Mouse (Mus musculus) MEL (cell line): ENCODE results near the gene Adcy7. TPM values are rescaled to one million over a fixed set of nuclear protein-coding genes. Genes with fewer than 3 reads are reported as not detected.

Experiments
- DNase-seq: peaks from one replicate; pipeline ENCODE4 v3.0.0; 2011; ENCODE audit warnings: low read depth, low spot score
- H3K27ac ChIP-seq: 2 replicates; pipeline ENCODE4 v1.5.1; 2012; ENCODE audit warnings: low read depth, mild to moderate bottlenecking, control low read depth, low read length, moderate library complexity; ENCODE audit not compliant: control insufficient read depth
- H3K27me3 ChIP-seq, 2 experiments: fragments of 150-350 bp in 1 of 2; sonication (generic) in 1 of 2; 2 replicates each; pipeline ENCODE4 v1.6.1; 2012; ENCODE audit warnings: low read length in 2 of 2, mild to moderate bottlenecking in 2 of 2, improper control_type of control experiment in 1 of 2, moderate library complexity in 1 of 2; ENCODE audit not compliant: insufficient read depth in 2 of 2, control insufficient read depth in 1 of 2
- H3K36me3 ChIP-seq, 2 experiments: 2 replicates each; pipeline ENCODE4 v1.6.1; 2012 to 2014; ENCODE audit warnings: low read length in 2 of 2, improper control_type of control experiment in 1 of 2, inconsistent platforms in 1 of 2, mild to moderate bottlenecking in 1 of 2; ENCODE audit not compliant: insufficient read depth in 2 of 2, control insufficient read depth in 1 of 2
- H3K4me1 ChIP-seq, 2 experiments: fragments of 150-350 bp in 1 of 2; sonication (generic) in 1 of 2; 2 replicates each; pipeline ENCODE4 v1.6.1; 2012; ENCODE audit warnings: low read length in 2 of 2, improper control_type of control experiment in 1 of 2, mild to moderate bottlenecking in 1 of 2; ENCODE audit not compliant: insufficient read depth in 2 of 2, control insufficient read depth in 1 of 2
- H3K4me3 ChIP-seq, 2 experiments: fragments of 150-350 bp in 1 of 2; sonication (generic) in 1 of 2; 2 replicates each; pipeline ENCODE4 v1.5.1; 2012; ENCODE audit warnings: low read depth in 2 of 2, low read length in 2 of 2, mild to moderate bottlenecking in 2 of 2, moderate library complexity in 2 of 2, control low read depth in 1 of 2, improper control_type of control experiment in 1 of 2; ENCODE audit not compliant: control insufficient read depth in 1 of 2, insufficient read depth in 1 of 2
- H3K79me2 ChIP-seq: 2 replicates; pipeline ENCODE4 v1.6.1; 2012; ENCODE audit warnings: mild to moderate bottlenecking, low read length, moderate library complexity; ENCODE audit not compliant: control insufficient read depth, poor library complexity, insufficient read depth
- H3K9ac ChIP-seq: 2 replicates; pipeline ENCODE4 v1.6.1; 2012; ENCODE audit warnings: low read depth, mild to moderate bottlenecking, control low read depth, low read length, moderate library complexity; ENCODE audit not compliant: control insufficient read depth, poor library complexity, severe bottlenecking
- H3K9me3 ChIP-seq: fragments of 150-350 bp; sonication (generic); replicated peaks from 2 replicates; pipeline ENCODE4 v1.6.1; 2012; ENCODE audit warnings: mild to moderate bottlenecking, low read length, improper control_type of control experiment, moderate library complexity; ENCODE audit not compliant: insufficient read depth
- BHLHE40 ChIP-seq: IDR thresholded peaks from 2 replicates; pipeline ENCODE4 v1.6.1; 2012; ENCODE audit warnings: low read depth, mild to moderate bottlenecking, inconsistent platforms, low read length, improper control_type of control experiment, borderline replicate concordance
- CHD1 ChIP-seq: IDR thresholded peaks from 2 replicates; pipeline ENCODE4 v1.6.1; 2012; ENCODE audit warnings: low read depth, mild to moderate bottlenecking, inconsistent platforms, low read length, improper control_type of control experiment
- E2F4 ChIP-seq: IDR thresholded peaks from 2 replicates; pipeline ENCODE4 v1.6.1; 2011; ENCODE audit warnings: low read depth, low read length, improper control_type of control experiment, borderline replicate concordance
- ELF1 ChIP-seq: IDR thresholded peaks from 2 replicates; pipeline ENCODE4 v1.6.1; 2014; ENCODE audit warnings: low read depth, mild to moderate bottlenecking, inconsistent platforms, low read length, improper control_type of control experiment, moderate library complexity
- ETS1 ChIP-seq: IDR thresholded peaks from 2 replicates; pipeline ENCODE4 v1.6.1; 2012; ENCODE audit warnings: low read depth, mild to moderate bottlenecking, inconsistent platforms, low read length, improper control_type of control experiment, moderate library complexity
- GABPA ChIP-seq: IDR thresholded peaks from 2 replicates; pipeline ENCODE4 v1.6.1; 2012; ENCODE audit warnings: low read depth, mild to moderate bottlenecking, inconsistent platforms, low read length, improper control_type of control experiment, moderate library complexity
- GATA1 ChIP-seq: IDR thresholded peaks from 2 replicates; pipeline ENCODE4 v1.6.1; 2011; ENCODE audit warnings: low read depth, low read length, improper control_type of control experiment
- HCFC1 ChIP-seq: IDR thresholded peaks from 2 replicates; pipeline ENCODE4 v1.6.1; 2012; ENCODE audit warnings: low read depth, mild to moderate bottlenecking, inconsistent platforms, low read length, improper control_type of control experiment, moderate library complexity
- JUND ChIP-seq: IDR thresholded peaks from 2 replicates; pipeline ENCODE4 v1.6.1; 2011; ENCODE audit warnings: low read depth, mild to moderate bottlenecking, improper control_type of control experiment, low read length
- KAT2A ChIP-seq: conservative IDR thresholded peaks from 2 replicates; pipeline ENCODE4 v1.6.1; 2012; ENCODE audit warnings: low read depth, low read length, improper control_type of control experiment, inconsistent platforms
- MAX ChIP-seq: IDR thresholded peaks from 2 replicates; pipeline ENCODE4 v1.6.1; 2011; ENCODE audit warnings: low read length, improper control_type of control experiment
- MAZ ChIP-seq: IDR thresholded peaks from 2 replicates; pipeline ENCODE4 v1.6.1; 2012; ENCODE audit warnings: low read depth, mild to moderate bottlenecking, inconsistent platforms, low read length, improper control_type of control experiment
- MYB ChIP-seq: IDR thresholded peaks from 2 replicates; pipeline ENCODE4 v1.6.1; 2011; ENCODE audit warnings: mild to moderate bottlenecking, low read depth, low read length, improper control_type of control experiment
- POLR2AphosphoS2 ChIP-seq: IDR thresholded peaks from 2 replicates; pipeline ENCODE4 v1.6.1; 2011; ENCODE audit warnings: low read length, improper control_type of control experiment
- RAD21 ChIP-seq: IDR thresholded peaks from 2 replicates; pipeline ENCODE4 v1.6.1; 2011; ENCODE audit warnings: mild to moderate bottlenecking, low read depth, low read length, improper control_type of control experiment
- SMC3 ChIP-seq: IDR thresholded peaks from 2 replicates; pipeline ENCODE4 v1.6.1; 2011; ENCODE audit warnings: low read depth, low read length, improper control_type of control experiment
- TBP ChIP-seq: IDR thresholded peaks from 2 replicates; pipeline ENCODE4 v1.8.0; 2011; ENCODE audit warnings: low read depth, low read length, improper control_type of control experiment
- UBTF ChIP-seq: IDR thresholded peaks from 2 replicates; pipeline ENCODE4 v1.6.1; 2012; ENCODE audit warnings: low read depth, mild to moderate bottlenecking, inconsistent platforms, low read length, improper control_type of control experiment, moderate library complexity, borderline replicate concordance; ENCODE audit not compliant: insufficient read depth
- USF2 ChIP-seq, 2 experiments: IDR thresholded peaks; 2 replicates each; pipeline ENCODE4 v1.6.1; 2011 to 2012; ENCODE audit warnings: improper control_type of control experiment in 2 of 2, low read length in 2 of 2, borderline replicate concordance in 1 of 2, inconsistent platforms in 1 of 2, low read depth in 1 of 2, mild to moderate bottlenecking in 1 of 2; ENCODE audit not compliant: insufficient read depth in 1 of 2
- ZC3H11A ChIP-seq: IDR thresholded peaks from 2 replicates; pipeline ENCODE4 v1.6.1; 2012; ENCODE audit warnings: low read depth, mild to moderate bottlenecking, inconsistent platforms, low read length, improper control_type of control experiment
- ZKSCAN1 ChIP-seq: IDR thresholded peaks from 2 replicates; pipeline ENCODE4 v1.6.1; 2012; ENCODE audit warnings: low read depth, mild to moderate bottlenecking, inconsistent platforms, low read length, improper control_type of control experiment, moderate library complexity
- polyA plus RNA-seq, 2 experiments: library from polyadenylated mRNA; stranded (reverse) in 1 of 2; unstranded in 1 of 2; fragments of >175 nt in 1 of 2; fragments of >200 nt in 1 of 2; gene quantifications; 2 replicates each; pipeline versions ENCODE4 v1.2.1 to v1.2.4; 2012; ENCODE audit warnings: low replicate concordance in 2 of 2, low read depth in 1 of 2; ENCODE audit not compliant: insufficient read length in 2 of 2, insufficient read depth in 1 of 2, missing spikeins in 1 of 2
- total RNA-seq: library from RNA; depleted of rRNA; stranded (reverse); fragments of 300-350 nt; gene quantifications from 2 replicates; pipeline ENCODE4 v1.2.3, GENCODE M21; 2012; rRNA removed

Adcy7 gene
- total and polyA plus RNA-seq, 3 experiments = 62.9 to 83.7 TPM; not detected in 1

GRCm38 (mm10) chr8:88371522-88371921, 99.3 kb downstream of the Adcy7 start:
- Histone ChIP-seq H3K4me3 (no peak overlapping the region), H3K9me3 (no peaks in the 10 kb centered on the region)
- TF ChIP-seq TBP = no peak
- TF ChIP-seq SMC3 = no peak
- TF ChIP-seq UBTF = no peak
- TF ChIP-seq, all 39 proteins: peak for 0
- H3K9ac ChIP-seq = no peak overlapping the region
- H3K79me2 ChIP-seq = no peaks in the 10 kb centered on the region
- peaks cover 0 to 4% of the 10 kb centered on the region in 2 experiments; a peak in 3 of 4 replicates for H3K27me3 ChIP-seq
- no peaks in the 10 kb centered on the region for H3K4me1 ChIP-seq
- no peak for DNase-seq
- H3K36me3 ChIP-seq = no peaks in the 10 kb centered on the region
- no peak overlapping the region for H3K27ac ChIP-seq

- TF ChIP-seq E2F4 = no peak
- no peak for TF ChIP-seq CHD1
- TF ChIP-seq HCFC1 = no peak
- no peak for TF ChIP-seq USF2 (IDR thresholded peaks at IDR 0.05; ENCODE audit: borderline replicate concordance in 1 of 2, insufficient read depth in 1 of 2, low read depth in 1 of 2, low read length in 2 of 2)
- no peak for TF ChIP-seq ZKSCAN1
- TF ChIP-seq POLR2AphosphoS2 = no peak
- no peak for TF ChIP-seq GABPA
- TF ChIP-seq ELF1 = no peak
- TF ChIP-seq BHLHE40 = no peak
- TF ChIP-seq ZC3H11A = no peak
- TF ChIP-seq ETS1 = no peak
- TF ChIP-seq GATA1 = no peak
- TF ChIP-seq MYB = no peak
- no peak for TF ChIP-seq RAD21
- TF ChIP-seq MAZ = no peak
- no peak for TF ChIP-seq KAT2A
- TF ChIP-seq MAX = no peak
- no peak for TF ChIP-seq JUND
- no peak for TF ChIP-seq TBP
- no peak for DNase-seq
- no peak overlapping the region for H3K9ac ChIP-seq
- no peaks in the 10 kb centered on the region for H3K36me3 ChIP-seq
- H3K79me2 ChIP-seq = no peaks in the 10 kb centered on the region
- H3K27ac ChIP-seq = no peak overlapping the region
- H3K4me1 ChIP-seq = peaks cover 0 to 11% of the 10 kb centered on the region in 2 experiments; a peak in 2 of 4 replicates
- no peak overlapping the region for H3K4me3 ChIP-seq
- no peaks in the 10 kb centered on the region for H3K9me3 ChIP-seq
- H3K27me3 ChIP-seq = peaks cover 0 to 3% of the 10 kb centered on the region in 2 experiments; a peak in 3 of 4 replicates
These were observed 104.8 kb downstream of the Adcy7 start for GRCm38 (mm10) chr8:88376836-88377582.

Other genes with a start within 250 kb of the Adcy7 start
- 12.1 and 12.8 TPM in 2 replicates for gene Cnep1r1, start 153.6 kb upstream of the Adcy7 start, total RNA-seq
- 10 to 100 TPM in 1 of 2 experiments, not detected in 1; 31.2 TPM for gene Cnep1r1, start 153.6 kb upstream of the Adcy7 start, polyA plus RNA-seq
- gene Heatr3, start 134.5 kb upstream of the Adcy7 start, total RNA-seq = 52.9 and 60.3 TPM in 2 replicates
- gene Heatr3, start 134.5 kb upstream of the Adcy7 start, polyA plus RNA-seq = 10 to 100 TPM in 1 of 2 experiments, not detected in 1; 59.6 TPM
- gene Tent4b, start 73.2 kb upstream of the Adcy7 start, total RNA-seq = 25.9 and 28.7 TPM in 2 replicates
- gene Tent4b, start 73.2 kb upstream of the Adcy7 start, polyA plus RNA-seq = 10 to 100 TPM in 1 of 2 experiments, not detected in 1; 45.3 TPM
- 67.7 and 89.0 TPM in 2 replicates for gene Brd7, start 89.8 kb downstream of the Adcy7 start, total RNA-seq
- gene Brd7, start 89.8 kb downstream of the Adcy7 start, polyA plus RNA-seq = 100 to 1,000 TPM in 1 of 2 experiments, 10 to 100 TPM in 1; 40.0 to 192 TPM
- not detected in 2 replicates for gene Nkd1, start 249.0 kb downstream of the Adcy7 start, total RNA-seq
- gene Nkd1, start 249.0 kb downstream of the Adcy7 start, polyA plus RNA-seq = not detected